In genomic region chr15:98602191-98602881, GRCm38 (mm10) we compare ENCODE assay signal across 8 mouse cellular contexts. TPM values are rescaled to one million over a fixed set of nuclear protein-coding genes. Genes with fewer than 3 reads are reported as not detected.
A peak's percentile ranks its signal among the peaks of the same experiment; 100 is the strongest.
DNase-seq lines count a peak whose midpoint lies in the region; ATAC-seq and TF ChIP-seq lines count a peak whose summit lies in the region.

No protein-coding gene starts in this region.

- no peak for ATAC-seq in lung, embryonic 15.5 days (ENCODE audit: borderline replicate concordance, extremely low read depth, low FRiP score, low TSS enrichment)
- ATAC-seq in limb, embryonic 14.5 days (ENCODE audit: low FRiP score, low read depth): peak; percentile 51; the same call in 1 of the 2 replicates

- no peak for TF ChIP-seq POLR2A in limb, embryonic 14.5 days (IDR thresholded peaks at IDR 0.05; ENCODE audit: borderline replicate concordance, extremely low read depth, insufficient read depth, insufficient read length)

- H3K9me3 ChIP-seq in lung, embryonic 15.5 days: no peaks in the 10 kb centered on the region
- H3K9me3 ChIP-seq in embryonic facial prominence, embryonic 10.5 days: no peaks in the 10 kb centered on the region
- no peaks in the 10 kb centered on the region for H3K9me3 ChIP-seq in limb, embryonic 14.5 days (ENCODE audit: control insufficient read depth, low read length)

- no peaks in the 10 kb centered on the region for H3K27me3 ChIP-seq in lung, embryonic 15.5 days
- no peaks in the 10 kb centered on the region for H3K27me3 ChIP-seq in embryonic facial prominence, embryonic 10.5 days (replicated peaks; ENCODE audit: low read depth, poor library complexity, severe bottlenecking)
- no peaks in the 10 kb centered on the region for H3K27me3 ChIP-seq in limb, embryonic 14.5 days (ENCODE audit: control insufficient read depth, insufficient read depth, low read length)

- intact Hi-C loops in heart, postnatal 10 days (cut with DNase I): no loop called here
- intact Hi-C loops in left cerebral cortex, postnatal 36 days (cut with DNase I): no loop called here

- peak overlapping the region; percentile 64 for H3K27ac ChIP-seq in lung, embryonic 15.5 days
- H3K27ac ChIP-seq in embryonic facial prominence, embryonic 10.5 days (replicated peaks): peak overlapping the region; percentile 61
- peak overlapping the region; percentile 33; the same call in 1 of the 2 replicates for H3K27ac ChIP-seq in limb, embryonic 14.5 days (replicated peaks; ENCODE audit: low read depth, low read length)

- H3K9ac ChIP-seq in lung, embryonic 15.5 days: peak overlapping the region; percentile 4; the same call in 1 of the 2 replicates
- peak overlapping the region; percentile 36; the same call in 1 of the 2 replicates for H3K9ac ChIP-seq in limb, embryonic 14.5 days (ENCODE audit: low read depth, low read length, severe bottlenecking)

- DNase-seq in lung, postnatal 36 days: no peak
- DNase-seq in embryonic facial prominence, embryonic 10.5 days (ENCODE audit: low spot score): no peak
- DNase-seq in heart, postnatal 10 days: peak; percentile 83 to 84
- DNase-seq in limb, embryonic 14.5 days (ENCODE audit: low spot score): no peak
- no peak for DNase-seq in thymus, postnatal 25 days
- no peak for DNase-seq in testis, postnatal 10 days (ENCODE audit: low spot score)
- no peak for DNase-seq in left cerebral cortex, postnatal 36 days (ENCODE audit: low spot score in 2 of 2)

- peak overlapping the region; percentile 43 for H3K4me2 ChIP-seq in lung, embryonic 15.5 days
- peak overlapping the region; percentile 42 for H3K4me2 ChIP-seq in limb, embryonic 14.5 days (replicated peaks; ENCODE audit: low read depth, low read length, severe bottlenecking)

- peak overlapping the region; percentile 13; the same call in 1 of the 2 replicates for H3K4me3 ChIP-seq in lung, embryonic 15.5 days
- 0 out of 2 replicates have a peak overlapping the region, but pooled peaks have one; percentile 21 for H3K4me3 ChIP-seq in embryonic facial prominence, embryonic 10.5 days
- H3K4me3 ChIP-seq in limb, embryonic 14.5 days (replicated peaks; ENCODE audit: low read length): peak overlapping the region; percentile 1; the same call in 1 of the 2 replicates

- WGBS in lung, embryonic 15.5 days: 54% methylated on average over 13 of the region's 13 CpGs
- WGBS in embryonic facial prominence, embryonic 10.5 days: 63% methylated on average over 13 of the region's 13 CpGs
- 60% methylated on average over 13 of the region's 13 CpGs for WGBS in limb, embryonic 14.5 days

- H3K4me1 ChIP-seq in lung, embryonic 15.5 days: peaks cover 43% of the 10 kb centered on the region
- peaks cover 42% of the 10 kb centered on the region for H3K4me1 ChIP-seq in embryonic facial prominence, embryonic 10.5 days
- peaks cover 24% of the 10 kb centered on the region for H3K4me1 ChIP-seq in limb, embryonic 14.5 days (ENCODE audit: control insufficient read depth, insufficient read depth, low read length)

- H3K36me3 ChIP-seq in lung, embryonic 15.5 days: peaks cover 57% of the 10 kb centered on the region
- peaks cover 91% of the 10 kb centered on the region for H3K36me3 ChIP-seq in embryonic facial prominence, embryonic 10.5 days (replicated peaks)
- H3K36me3 ChIP-seq in limb, embryonic 14.5 days (ENCODE audit: control insufficient read depth, insufficient read depth, low read length): peaks cover 76% of the 10 kb centered on the region

RNA-seq across cellular contexts. Expression of gene Adcy6, which starts 7.5 kb away (rescaled TPM):
- polyA plus RNA-seq in lung, embryonic 15.5 days (2015; fragmentation: Nextera tagmentation; extraction: Ambion mirVana): 22.4 and 23.2 TPM in 2 replicates
- 11.6 and 14.0 TPM in 2 replicates for polyA plus RNA-seq in embryonic facial prominence, embryonic 10.5 days (2016; fragmentation: Nextera tagmentation; extraction: Ambion mirVana)
- 100 to 1,000 TPM; 187 to 200 TPM for total RNA-seq in heart, postnatal 10 days (2021)
- polyA plus RNA-seq in limb, embryonic 14.5 days (2012; rRNA removed): 74.0 and 82.0 TPM in 2 replicates
- polyA plus RNA-seq in limb, embryonic 14.5 days (2014; fragmentation: Nextera tagmentation; extraction: Ambion mirVana): 14.3 and 16.2 TPM in 2 replicates
- total RNA-seq in left cerebral cortex, postnatal 36 days (2021): 10 to 100 TPM; 41.5 to 58.4 TPM

RNA-seq across cellular contexts. Expression of gene Cacnb3, which starts 28.3 kb away (rescaled TPM):
- polyA plus RNA-seq in lung, embryonic 15.5 days (2015; fragmentation: Nextera tagmentation; extraction: Ambion mirVana): 26.7 and 27.2 TPM in 2 replicates
- polyA plus RNA-seq in embryonic facial prominence, embryonic 10.5 days (2016; fragmentation: Nextera tagmentation; extraction: Ambion mirVana): 32.3 and 37.0 TPM in 2 replicates
- 10 to 100 TPM; 13.6 to 14.0 TPM for total RNA-seq in heart, postnatal 10 days (2021)
- 75.2 and 105 TPM in 2 replicates for polyA plus RNA-seq in limb, embryonic 14.5 days (2012; rRNA removed)
- polyA plus RNA-seq in limb, embryonic 14.5 days (2014; fragmentation: Nextera tagmentation; extraction: Ambion mirVana): 33.9 and 40.8 TPM in 2 replicates
- 100 to 1,000 TPM; 273 to 276 TPM for total RNA-seq in left cerebral cortex, postnatal 36 days (2021)

RNA-seq across cellular contexts. Expression of gene 4930415O20Rik, which starts 31.5 kb away (rescaled TPM):
- not detected in 2 replicates for polyA plus RNA-seq in lung, embryonic 15.5 days (2015; fragmentation: Nextera tagmentation; extraction: Ambion mirVana)
- polyA plus RNA-seq in embryonic facial prominence, embryonic 10.5 days (2016; fragmentation: Nextera tagmentation; extraction: Ambion mirVana): 0.39 TPM in 1 of 2 replicates, not detected in the other
- total RNA-seq in heart, postnatal 10 days (2021): under 1 TPM in 1 of 2 experiments, not detected in 1; 0.53 TPM
- not detected in 2 replicates for polyA plus RNA-seq in limb, embryonic 14.5 days (2012; rRNA removed)
- 0.37 TPM in 1 of 2 replicates, not detected in the other for polyA plus RNA-seq in limb, embryonic 14.5 days (2014; fragmentation: Nextera tagmentation; extraction: Ambion mirVana)
- not detected for total RNA-seq in left cerebral cortex, postnatal 36 days (2021)

RNA-seq across cellular contexts. Expression of gene Ccnt1, which starts 31.6 kb away (rescaled TPM):
- 51.4 and 56.3 TPM in 2 replicates for polyA plus RNA-seq in lung, embryonic 15.5 days (2015; fragmentation: Nextera tagmentation; extraction: Ambion mirVana)
- polyA plus RNA-seq in embryonic facial prominence, embryonic 10.5 days (2016; fragmentation: Nextera tagmentation; extraction: Ambion mirVana): 64.5 and 64.6 TPM in 2 replicates
- total RNA-seq in heart, postnatal 10 days (2021): 10 to 100 TPM; 34.5 to 40.0 TPM
- polyA plus RNA-seq in limb, embryonic 14.5 days (2012; rRNA removed): 19.4 and 21.6 TPM in 2 replicates
- 45.3 and 53.4 TPM in 2 replicates for polyA plus RNA-seq in limb, embryonic 14.5 days (2014; fragmentation: Nextera tagmentation; extraction: Ambion mirVana)
- total RNA-seq in left cerebral cortex, postnatal 36 days (2021): 10 to 100 TPM; 37.0 to 45.6 TPM

Comparison
In these comparisons a context has a peak if more than half of its experiments do, and no peak if none do; other contexts are left out.
1. DNase-seq: peak in heart, postnatal 10 days (2 of 2); none in lung, postnatal 36 days (single experiment), embryonic facial prominence, embryonic 10.5 days (single experiment), limb, embryonic 14.5 days (single experiment), thymus, postnatal 25 days (single experiment), testis, postnatal 10 days (single experiment) and left cerebral cortex, postnatal 36 days (0 of 2).
2. Peak in every context shown above with its lines, with median percentiles within 50 percentile points of each other: H3K27ac ChIP-seq and H3K4me3 ChIP-seq.